Mouse (Mus musculus): ENCODE measurements around the gene Mag.

- TF ChIP-seq CTCF (IDR thresholded peaks at IDR 0.05; ENCODE audit: low read depth), result no peak
- no peak for TF ChIP-seq EP300 (IDR thresholded peaks at IDR 0.05; ENCODE audit: low read depth)
Observed at GRCm38 (mm10) chr7:30861464-30861863, 53.2 kb downstream of the Mag start, which contains the start of gene Ffar1.
